Mouse (Mus musculus): Measurements from ENCODE around the gene Olfr1101. TPM values are rescaled to one million over a fixed set of nuclear protein-coding genes. Genes with fewer than 3 reads are reported as not detected.

Gene Olfr1101
- total RNA-seq (2015; ENCODE audit: low replicate concordance) (not detected in 2 replicates), total RNA-seq (2017; ENCODE audit: low replicate concordance) (not detected in 2 replicates)

DNA sequence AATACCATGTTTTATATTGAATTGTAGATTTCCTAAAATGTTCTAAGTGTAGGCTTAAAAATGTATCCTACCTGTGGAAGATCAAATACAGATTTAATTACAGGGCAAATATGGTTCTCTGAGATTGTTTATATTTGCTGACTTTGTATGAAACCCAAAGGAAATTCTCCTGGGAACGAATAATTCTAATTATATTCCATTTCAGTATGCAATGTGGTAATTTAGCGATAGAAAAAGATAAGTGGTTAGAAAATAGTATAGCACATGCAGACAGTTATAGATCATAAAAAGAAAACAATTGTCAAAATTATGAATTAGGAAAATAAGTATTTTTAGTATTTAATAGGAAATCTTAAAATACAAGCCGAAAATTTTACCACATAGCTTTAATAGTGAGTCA, at the start of gene Olfr1101:
Gene Olfr1101, minus strand, starts transcription at position 101 of the 400 bp plus-strand sequence.
- no peak for ATAC-seq (replicated peaks; ENCODE audit: low FRiP score, poor library complexity, severe bottlenecking)

DNA sequence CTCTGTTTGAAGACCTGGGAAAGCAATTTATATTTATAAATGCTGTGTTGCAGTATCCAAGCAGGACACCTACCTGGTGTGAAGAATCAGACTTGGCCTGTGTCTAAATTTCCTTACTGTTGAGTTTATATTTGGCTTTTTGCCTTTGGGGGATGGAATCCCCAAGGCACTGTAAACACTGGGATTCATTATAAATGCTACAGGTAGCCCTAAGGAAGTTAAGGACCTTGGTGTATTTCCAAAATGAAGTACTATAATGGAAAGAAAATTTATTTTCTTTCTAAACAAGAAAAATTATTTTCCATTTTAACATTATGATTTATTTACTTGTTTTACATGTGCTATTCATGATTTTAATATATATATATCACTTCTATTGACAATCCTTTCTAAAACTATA, 45.4 kb upstream of the Olfr1101 start, which contains the start of gene Olfr1105:
Gene Olfr1105, minus strand, starts transcription at position 101 of the 400 bp plus-strand sequence.
- no peak for ATAC-seq (replicated peaks; ENCODE audit: low FRiP score, poor library complexity, severe bottlenecking)

DNA sequence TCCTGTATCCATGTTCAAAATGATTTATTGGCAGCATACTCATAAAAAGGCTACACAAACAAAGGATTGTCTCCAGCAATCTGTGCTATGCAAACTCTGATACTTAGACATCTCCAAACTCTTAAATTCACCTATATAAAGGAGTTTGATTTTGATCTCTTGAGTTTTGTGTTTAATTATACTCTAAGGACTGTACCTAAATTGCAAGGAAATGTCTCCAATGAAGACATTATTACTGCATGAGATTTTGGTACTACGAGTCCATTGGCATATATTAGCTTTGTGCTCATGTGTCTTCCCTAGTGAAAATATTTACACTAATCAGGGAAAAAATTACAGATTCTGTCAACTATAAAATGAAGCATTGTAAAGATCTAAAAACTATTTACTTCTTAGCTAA, 36.0 kb upstream of the Olfr1101 start, which contains the start of gene Olfr1104:
Gene Olfr1104, minus strand, starts transcription at position 101 of the 400 bp plus-strand sequence.
- ATAC-seq (replicated peaks; ENCODE audit: low FRiP score, poor library complexity, severe bottlenecking), result no peak

DNA sequence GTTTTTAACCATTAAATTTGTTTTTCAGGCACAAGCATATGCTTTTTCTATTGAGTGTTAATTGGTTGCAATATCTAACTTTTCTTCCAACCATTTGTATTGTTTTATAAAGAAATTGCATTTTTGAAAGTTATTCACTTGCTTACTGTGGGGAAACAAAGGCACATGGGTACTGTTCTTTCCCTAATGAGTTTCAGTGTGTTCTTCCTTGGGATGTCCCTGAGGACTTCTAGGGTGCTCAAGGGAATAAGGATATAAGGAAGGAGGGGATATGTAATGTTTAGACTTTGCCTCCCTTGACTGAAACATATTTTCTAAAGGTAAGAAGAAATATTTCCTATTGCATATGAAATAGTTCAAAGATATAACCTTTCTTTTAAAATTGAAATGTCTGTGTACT, 7.1 kb upstream of the Olfr1101 start, which contains the start of gene Olfr1102:
Gene Olfr1102, plus strand, starts transcription at position 301 of the 400 bp plus-strand sequence.
- no peak for ATAC-seq (replicated peaks; ENCODE audit: low FRiP score, poor library complexity, severe bottlenecking)

DNA sequence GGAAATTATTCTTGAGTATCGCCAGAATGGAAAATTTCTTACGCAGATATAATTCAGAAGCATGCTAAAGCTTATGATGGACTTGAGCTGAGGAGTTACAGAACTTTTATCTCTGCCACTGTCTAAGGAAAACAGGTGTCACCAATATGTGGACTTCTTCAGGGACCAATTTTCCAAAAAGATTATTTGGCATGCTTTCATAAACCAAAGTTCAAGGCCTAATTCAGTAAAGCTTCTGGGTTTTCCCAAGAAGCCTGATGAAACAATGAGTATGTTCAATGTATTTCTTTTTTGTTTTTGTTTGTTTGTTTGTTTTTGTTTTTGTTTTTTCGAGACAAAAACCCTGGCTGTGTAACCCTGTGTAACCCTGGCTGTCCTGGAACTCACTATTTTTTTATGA, 11.2 kb downstream of the Olfr1101 start, which contains the start of gene Olfr1100:
Gene Olfr1100, minus strand, starts transcription at position 101 of the 400 bp plus-strand sequence.
- ATAC-seq (replicated peaks; ENCODE audit: low FRiP score, poor library complexity, severe bottlenecking), result no peak

DNA sequence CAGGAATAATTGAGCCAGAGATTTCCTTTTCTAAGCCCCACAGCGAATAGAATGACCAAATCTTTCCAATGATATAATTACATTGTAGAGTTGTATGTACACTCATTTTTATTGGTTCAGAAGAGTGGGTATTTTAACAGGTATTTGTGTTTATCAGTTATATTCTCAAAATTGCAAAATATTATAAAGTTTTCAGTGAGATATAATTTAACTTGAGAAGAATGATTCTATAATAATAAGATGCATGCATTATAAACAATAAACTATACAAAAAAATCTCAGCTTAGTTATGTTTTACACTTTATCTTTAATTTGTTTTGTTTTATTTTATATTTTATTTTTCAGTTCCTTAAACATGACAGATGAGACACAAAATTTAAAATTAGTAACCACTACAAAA, 30.4 kb downstream of the Olfr1101 start, which contains the start of gene Olfr1099:
Gene Olfr1099, minus strand, starts transcription at position 101 of the 400 bp plus-strand sequence.
- no peak for ATAC-seq (replicated peaks; ENCODE audit: low FRiP score, poor library complexity, severe bottlenecking)

Other genes starting within 250 kb of the Olfr1101 start
- not detected in 2 replicates for gene Olfr1090, start 232.2 kb downstream of the Olfr1101 start, total RNA-seq (2015; ENCODE audit: low replicate concordance)
- not detected in 2 replicates for gene Olfr1090, start 232.2 kb downstream of the Olfr1101 start, total RNA-seq (2017; ENCODE audit: low replicate concordance)
- gene Olfr1093, start 208.7 kb downstream of the Olfr1101 start, total RNA-seq (2015; ENCODE audit: low replicate concordance), result not detected in 2 replicates
- gene Olfr1093, start 208.7 kb downstream of the Olfr1101 start, total RNA-seq (2017; ENCODE audit: low replicate concordance), result not detected in 2 replicates
- gene Olfr141, start 181.2 kb downstream of the Olfr1101 start, total RNA-seq (2015; ENCODE audit: low replicate concordance), result not detected in 2 replicates
- gene Olfr141, start 181.2 kb downstream of the Olfr1101 start, total RNA-seq (2017; ENCODE audit: low replicate concordance), result not detected in 2 replicates
- gene Olfr1094, start 166.6 kb downstream of the Olfr1101 start, total RNA-seq (2015; ENCODE audit: low replicate concordance), result not detected in 2 replicates
- gene Olfr1094, start 166.6 kb downstream of the Olfr1101 start, total RNA-seq (2017; ENCODE audit: low replicate concordance), result not detected in 2 replicates
- not detected in 2 replicates for gene Olfr1095, start 139.5 kb downstream of the Olfr1101 start, total RNA-seq (2015; ENCODE audit: low replicate concordance)
- gene Olfr1095, start 139.5 kb downstream of the Olfr1101 start, total RNA-seq (2017; ENCODE audit: low replicate concordance), result not detected in 2 replicates
- not detected in 2 replicates for gene Gm13723, start 116.4 kb downstream of the Olfr1101 start, total RNA-seq (2015; ENCODE audit: low replicate concordance)
- not detected in 2 replicates for gene Gm13723, start 116.4 kb downstream of the Olfr1101 start, total RNA-seq (2017; ENCODE audit: low replicate concordance)
- not detected in 2 replicates for gene Olfr1097, start 99.0 kb downstream of the Olfr1101 start, total RNA-seq (2015; ENCODE audit: low replicate concordance)
- gene Olfr1097, start 99.0 kb downstream of the Olfr1101 start, total RNA-seq (2017; ENCODE audit: low replicate concordance), result not detected in 2 replicates
- not detected in 2 replicates for gene Olfr1098, start 66.7 kb downstream of the Olfr1101 start, total RNA-seq (2015; ENCODE audit: low replicate concordance)
- gene Olfr1098, start 66.7 kb downstream of the Olfr1101 start, total RNA-seq (2017; ENCODE audit: low replicate concordance), result not detected in 2 replicates
- not detected in 2 replicates for gene Olfr1099, start 30.5 kb downstream of the Olfr1101 start, total RNA-seq (2015; ENCODE audit: low replicate concordance)
- not detected in 2 replicates for gene Olfr1099, start 30.5 kb downstream of the Olfr1101 start, total RNA-seq (2017; ENCODE audit: low replicate concordance)
- not detected in 2 replicates for gene Olfr1100, start 11.3 kb downstream of the Olfr1101 start, total RNA-seq (2015; ENCODE audit: low replicate concordance)
- not detected in 2 replicates for gene Olfr1100, start 11.3 kb downstream of the Olfr1101 start, total RNA-seq (2017; ENCODE audit: low replicate concordance)
- gene Olfr1102, start 7.2 kb upstream of the Olfr1101 start, total RNA-seq (2015; ENCODE audit: low replicate concordance), result not detected in 2 replicates
- gene Olfr1102, start 7.2 kb upstream of the Olfr1101 start, total RNA-seq (2017; ENCODE audit: low replicate concordance), result not detected in 2 replicates
- gene Olfr1104, start 35.9 kb upstream of the Olfr1101 start, total RNA-seq (2015; ENCODE audit: low replicate concordance), result not detected in 2 replicates
- gene Olfr1104, start 35.9 kb upstream of the Olfr1101 start, total RNA-seq (2017; ENCODE audit: low replicate concordance), result not detected in 2 replicates
- not detected in 2 replicates for gene Olfr1105, start 45.3 kb upstream of the Olfr1101 start, total RNA-seq (2015; ENCODE audit: low replicate concordance)
- gene Olfr1105, start 45.3 kb upstream of the Olfr1101 start, total RNA-seq (2017; ENCODE audit: low replicate concordance), result not detected in 2 replicates
- not detected in 2 replicates for gene Olfr1106, start 61.1 kb upstream of the Olfr1101 start, total RNA-seq (2015; ENCODE audit: low replicate concordance)
- gene Olfr1106, start 61.1 kb upstream of the Olfr1101 start, total RNA-seq (2017; ENCODE audit: low replicate concordance), result 0.26 TPM in 1 of 2 replicates, not detected in the other
- gene Olfr1107, start 84.6 kb upstream of the Olfr1101 start, total RNA-seq (2015; ENCODE audit: low replicate concordance), result not detected in 2 replicates
- gene Olfr1107, start 84.6 kb upstream of the Olfr1101 start, total RNA-seq (2017; ENCODE audit: low replicate concordance), result not detected in 2 replicates
- gene Olfr1109, start 104.8 kb upstream of the Olfr1101 start, total RNA-seq (2015; ENCODE audit: low replicate concordance), result not detected in 2 replicates
- not detected in 2 replicates for gene Olfr1109, start 104.8 kb upstream of the Olfr1101 start, total RNA-seq (2017; ENCODE audit: low replicate concordance)
- not detected in 2 replicates for gene Olfr259, start 123.3 kb upstream of the Olfr1101 start, total RNA-seq (2015; ENCODE audit: low replicate concordance)
- not detected in 2 replicates for gene Olfr259, start 123.3 kb upstream of the Olfr1101 start, total RNA-seq (2017; ENCODE audit: low replicate concordance)
- not detected in 2 replicates for gene Olfr1110, start 149.1 kb upstream of the Olfr1101 start, total RNA-seq (2015; ENCODE audit: low replicate concordance)
- 0.17 TPM in 1 of 2 replicates, not detected in the other for gene Olfr1110, start 149.1 kb upstream of the Olfr1101 start, total RNA-seq (2017; ENCODE audit: low replicate concordance)
- gene Olfr1111, start 161.4 kb upstream of the Olfr1101 start, total RNA-seq (2015; ENCODE audit: low replicate concordance), result not detected in 2 replicates
- not detected in 2 replicates for gene Olfr1111, start 161.4 kb upstream of the Olfr1101 start, total RNA-seq (2017; ENCODE audit: low replicate concordance)
- not detected in 2 replicates for gene Olfr1112, start 196.6 kb upstream of the Olfr1101 start, total RNA-seq (2015; ENCODE audit: low replicate concordance)
- gene Olfr1112, start 196.6 kb upstream of the Olfr1101 start, total RNA-seq (2017; ENCODE audit: low replicate concordance), result not detected in 2 replicates
- not detected in 2 replicates for gene Olfr1113, start 217.7 kb upstream of the Olfr1101 start, total RNA-seq (2015; ENCODE audit: low replicate concordance)
- not detected in 2 replicates for gene Olfr1113, start 217.7 kb upstream of the Olfr1101 start, total RNA-seq (2017; ENCODE audit: low replicate concordance)